Mouse (Mus musculus) cerebellum, adult 11 months (tissue): ENCODE measurements around the gene Rdh16f1.
"Not testable (repeated sequence)": the region's sequence is repeated elsewhere in the genome, so short reads cannot be mapped to it uniquely, and the experiment has no call there.

ENCODE experiments used
- DNase-seq: peaks from one replicate; pipeline ENCODE4 v3.0.0; 2022

Rdh16f1 gene

GRCm38 (mm10) chr10:127750136-127750777 lies 9.3 kb upstream of the Rdh16f1 start:
- DNase-seq, result no peak

DNA sequence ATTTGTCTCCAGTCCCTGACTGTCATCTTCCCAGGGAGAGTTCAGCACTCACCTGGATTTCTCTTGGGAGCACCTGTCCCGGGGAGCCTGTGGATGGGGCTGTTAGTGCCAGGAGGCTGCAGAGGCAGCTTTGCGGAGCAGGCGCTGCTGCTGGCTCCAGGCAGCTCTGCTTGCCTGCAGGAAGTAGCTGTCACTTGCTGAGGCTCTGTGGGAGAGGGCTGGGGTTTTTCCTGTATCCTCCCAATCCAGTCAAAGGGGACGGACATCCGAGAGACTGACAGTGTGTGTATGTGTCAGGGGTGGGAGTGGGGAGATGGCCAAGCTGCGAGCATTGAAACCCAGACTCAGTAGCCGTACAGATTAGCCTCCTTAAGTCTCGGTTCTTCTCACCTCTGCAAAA lies 8.0 kb upstream of the Rdh16f1 start, which contains the start of gene Gpr182:
TSS of gene Gpr182 (minus strand) at position 185 of the 400 bp plus-strand sequence.
- no peak for DNase-seq

GRCm38 (mm10) chr10:127754566-127755166 lies 4.9 kb upstream of the Rdh16f1 start:
- no peak for DNase-seq

DNA sequence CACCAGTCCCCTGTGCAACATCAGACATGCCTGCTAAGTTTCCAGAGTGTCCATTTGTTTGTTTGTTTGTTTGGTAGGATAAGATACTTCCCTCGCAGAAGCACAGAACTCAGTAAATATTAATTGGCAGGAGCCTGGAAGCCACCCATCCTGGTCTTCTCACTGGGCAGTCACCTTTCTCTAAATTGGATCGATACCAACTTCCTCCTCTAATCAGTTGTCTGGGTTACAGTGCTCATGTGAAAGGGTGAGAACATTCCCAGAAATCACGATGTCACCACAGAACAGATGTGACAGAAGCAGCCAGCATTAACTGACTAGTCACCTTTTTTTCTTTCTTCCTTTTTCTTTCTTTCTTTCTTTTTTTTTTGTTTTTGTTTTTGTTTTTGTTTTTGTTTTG lies 4.3 kb upstream of the Rdh16f1 start:
- no peak for DNase-seq

GRCm38 (mm10) chr10:127755770-127756468 lies 3.7 kb upstream of the Rdh16f1 start:
- no peak for DNase-seq

GRCm38 (mm10) chr10:127762926-127763325 lies 3.3 kb downstream of the Rdh16f1 start:
- DNase-seq, result not testable (repeated sequence)

- DNase-seq, result peak; percentile 18
These were observed 4.5 kb downstream of the Rdh16f1 start for GRCm38 (mm10) chr10:127763914-127764680.

GRCm38 (mm10) chr10:127766564-127766963 lies 7.0 kb downstream of the Rdh16f1 start:
- no peak for DNase-seq

DNA sequence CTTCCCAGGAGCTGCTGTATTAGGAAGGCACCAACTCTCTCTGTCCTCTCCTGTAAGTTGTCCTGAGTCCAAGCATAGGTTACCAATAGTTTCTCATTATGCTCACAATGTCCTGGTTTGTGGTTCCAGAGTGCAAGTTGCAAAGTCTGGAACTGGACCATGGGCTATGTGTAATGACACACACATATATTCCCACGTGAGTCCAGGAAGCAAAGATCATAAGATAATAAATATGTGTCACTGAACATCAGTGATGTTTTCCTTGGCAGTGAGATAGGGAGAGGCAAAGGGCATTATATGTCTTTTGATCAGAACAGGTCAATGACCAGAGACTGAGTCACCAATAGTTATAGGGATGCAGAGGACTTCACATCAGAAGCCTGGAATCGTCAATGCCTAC lies 16.4 kb downstream of the Rdh16f1 start, which contains the start of gene Rdh9:
TSS of gene Rdh9 (plus strand) at position 376 of the 400 bp plus-strand sequence.
- DNase-seq, result no peak

- DNase-seq, result not testable (repeated sequence)
These were observed 22.7 kb downstream of the Rdh16f1 start for GRCm38 (mm10) chr10:127782321-127782720.

DNA sequence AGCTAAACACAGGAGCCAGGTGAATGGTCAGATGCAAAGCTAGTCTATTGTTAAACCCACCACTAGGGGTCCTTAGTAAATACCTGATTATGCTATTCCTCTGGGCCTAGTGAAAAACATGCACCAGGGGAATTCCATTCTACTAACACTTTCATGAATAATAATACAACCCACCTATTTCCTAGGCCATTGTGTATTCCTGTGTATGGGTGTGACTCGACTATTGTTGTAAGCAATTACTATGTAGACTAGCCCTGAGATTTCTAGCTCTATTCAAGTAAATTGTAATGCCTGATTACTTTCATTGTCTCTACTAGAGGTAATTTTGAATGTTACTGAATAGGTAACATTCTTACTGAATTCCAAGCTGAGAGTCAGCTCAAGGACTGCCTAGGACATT lies 25.8 kb downstream of the Rdh16f1 start:
- DNase-seq, result not testable (repeated sequence)

- DNase-seq, result no peak
These were observed 39.7 kb downstream of the Rdh16f1 start for GRCm38 (mm10) chr10:127799295-127799694.

DNA sequence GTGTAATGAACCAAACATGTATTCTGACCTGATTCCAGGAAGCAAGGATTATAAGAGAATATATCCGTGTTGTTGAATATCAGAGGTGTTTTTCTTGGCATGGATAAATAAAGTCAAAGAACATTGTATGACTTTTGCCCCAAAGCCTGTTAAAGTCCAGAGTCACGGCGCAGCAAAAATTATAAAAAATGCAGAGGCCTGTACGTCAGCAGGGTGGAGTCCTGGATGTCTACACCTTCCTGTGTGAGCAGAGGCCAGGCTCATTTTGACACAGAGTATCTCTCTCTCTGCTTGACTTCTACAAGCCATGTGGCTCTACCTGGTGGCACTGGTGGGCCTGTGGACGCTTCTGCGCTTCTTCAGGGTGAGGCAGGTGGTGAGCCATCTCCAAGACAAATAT lies 41.3 kb downstream of the Rdh16f1 start, which contains the start of gene Rdh16:
TSS of gene Rdh16 (plus strand) at position 262 of the 400 bp plus-strand sequence.
- no peak for DNase-seq

- no peak for DNase-seq
These were observed 42.0 kb downstream of the Rdh16f1 start for GRCm38 (mm10) chr10:127801612-127802011.

- DNase-seq, result no peak
These were observed 42.6 kb downstream of the Rdh16f1 start for GRCm38 (mm10) chr10:127802236-127802635.

DNA sequence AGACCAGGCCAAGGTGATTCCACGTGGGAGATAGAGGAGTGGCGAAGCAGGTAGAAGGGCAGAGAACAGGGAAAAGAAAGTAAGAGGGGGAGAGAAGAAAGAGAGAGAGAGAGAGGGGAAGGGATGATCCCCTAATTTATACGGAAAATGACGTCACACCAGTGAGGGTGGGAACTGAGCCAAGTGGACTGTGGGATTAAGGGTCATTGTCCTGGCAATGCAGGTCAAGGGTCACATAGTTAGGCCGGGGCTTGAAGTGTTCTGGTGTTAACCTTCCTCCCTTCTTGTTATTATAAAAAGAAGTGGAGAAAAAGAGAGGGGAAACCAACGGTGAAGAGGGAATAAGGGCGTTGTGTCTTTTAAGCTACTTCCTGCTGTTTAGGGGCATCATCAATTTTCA lies 44.8 kb downstream of the Rdh16f1 start:
- no peak for DNase-seq

DNA sequence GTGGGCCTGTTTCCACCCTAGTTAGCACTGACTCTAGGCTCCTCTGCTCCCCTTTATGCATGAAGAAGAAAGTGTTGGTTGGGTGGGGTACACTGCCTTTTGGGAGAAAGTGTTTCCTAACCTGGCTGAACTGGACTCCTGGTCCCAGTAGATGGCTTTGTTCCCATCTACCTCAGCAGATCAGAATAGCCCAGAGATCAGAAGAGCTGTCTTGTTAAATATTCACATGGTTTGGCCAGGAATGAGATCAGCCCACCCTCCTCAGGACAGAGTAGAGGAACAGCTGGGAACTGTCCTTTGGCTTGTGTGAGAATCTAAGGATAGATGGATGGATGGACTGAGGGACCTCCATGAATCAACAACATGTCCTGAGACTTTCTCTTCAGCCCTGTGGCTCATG lies 56.3 kb downstream of the Rdh16f1 start:
- DNase-seq, result no peak

GRCm38 (mm10) chr10:127817268-127817910 lies 57.8 kb downstream of the Rdh16f1 start:
- not testable (repeated sequence) for DNase-seq

- DNase-seq, result not testable (repeated sequence)
These were observed 62.2 kb downstream of the Rdh16f1 start for GRCm38 (mm10) chr10:127821806-127822205.

GRCm38 (mm10) chr10:127825386-127825785 lies 65.8 kb downstream of the Rdh16f1 start:
- DNase-seq, result no peak

- DNase-seq, result no peak
These were observed 69.5 kb downstream of the Rdh16f1 start for GRCm38 (mm10) chr10:127829121-127829520.

DNA sequence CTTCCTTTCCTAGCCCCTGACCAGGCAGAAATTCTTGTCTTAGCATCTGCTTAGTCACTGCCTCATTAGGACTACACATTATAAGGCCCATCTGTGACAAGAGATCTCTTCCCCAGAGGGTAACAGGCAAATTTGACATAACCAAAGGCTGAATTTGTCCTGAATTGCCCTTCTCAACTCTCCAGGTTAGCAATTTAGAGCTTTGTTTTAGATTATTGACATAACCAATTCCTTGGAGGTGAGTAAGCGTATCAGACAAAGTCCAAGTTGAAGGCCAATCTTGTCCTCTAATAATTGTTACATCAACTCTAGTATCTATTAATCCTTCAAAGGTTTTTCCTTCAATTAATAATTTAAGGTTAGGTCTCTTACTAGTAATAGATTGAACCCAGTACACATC lies 74.6 kb downstream of the Rdh16f1 start:
- DNase-seq, result not testable (repeated sequence)
